Mouse (Mus musculus) hindbrain, embryonic 14.5 days (tissue): Measurements from ENCODE around the gene Snap91. TPM values are rescaled to one million over a fixed set of nuclear protein-coding genes. Genes with fewer than 3 reads are reported as not detected.

Source experiments
- ATAC-seq: fragments of 200-750 bp; cut with Nextera tagmentation; 2 replicates; pipeline ENCODE4 v1.8.0; 2017; ENCODE audit warnings: moderate number of reproducible peaks, mild to moderate bottlenecking, moderate TSS enrichment, moderate library complexity; ENCODE audit not compliant: low FRiP score
- DNase-seq: peaks from one replicate; pipeline ENCODE4 v3.0.0-alpha.2; 2015; ENCODE audit warnings: low spot score
- H3K27ac ChIP-seq: fragments of 300-500 bp; sonication (generic); 2 replicates; pipeline ENCODE4 v1.5.1; 2014; ENCODE audit warnings: mild to moderate bottlenecking, moderate library complexity
- H3K27me3 ChIP-seq: fragments of 300-500 bp; sonication (generic); 2 replicates; pipeline ENCODE4 v1.6.1; 2014; ENCODE audit warnings: mild to moderate bottlenecking, low read length, mixed read lengths; ENCODE audit not compliant: control insufficient read depth, insufficient read depth
- H3K36me3 ChIP-seq: fragments of 300-500 bp; sonication (generic); replicated peaks from 2 replicates; pipeline ENCODE4 v1.6.1; 2014; ENCODE audit not compliant: control insufficient read depth, insufficient read depth
- H3K4me1 ChIP-seq: fragments of 300-500 bp; sonication (generic); replicated peaks from 2 replicates; pipeline ENCODE4 v1.6.1; 2014; ENCODE audit warnings: antibody characterized with exemption, low read length, mixed read lengths; ENCODE audit not compliant: control insufficient read depth, insufficient read depth
- H3K4me2 ChIP-seq: fragments of 300-500 bp; sonication (generic); replicated peaks from 2 replicates; pipeline ENCODE4 v1.6.1; 2014; ENCODE audit warnings: mild to moderate bottlenecking, moderate library complexity
- H3K4me3 ChIP-seq: fragments of 300-500 bp; sonication (generic); replicated peaks from 2 replicates; pipeline ENCODE4 v1.5.1; 2014; ENCODE audit warnings: mild to moderate bottlenecking, low read length
- H3K9ac ChIP-seq: fragments of 300-500 bp; sonication (generic); 2 replicates; pipeline ENCODE4 v1.6.1; 2014
- H3K9me3 ChIP-seq: fragments of 300-500 bp; sonication (generic); 2 replicates; pipeline ENCODE4 v1.6.1; 2016; ENCODE audit warnings: low read length; ENCODE audit not compliant: control insufficient read depth
- WGBS: fragments of 180-500 bp; shearing (Covaris S2); extraction: QIAGEN DNeasy Blood & Tissue Kit; methylation state at CpG from one replicate; pipeline ENCODE4 v1.1.7; 2014; 5-methylcytosine and 5-hydroxymethylcytosine counted together
- polyA plus RNA-seq: library from polyadenylated mRNA; unstranded; fragments of >200 nt; fragmentation: Nextera tagmentation; extraction: Ambion mirVana; gene quantifications from 2 replicates; pipeline ENCODE4 v1.2.1, GENCODE M21; 2014

Gene Snap91
- polyA plus RNA-seq: 92.3 and 105 TPM in 2 replicates

DNA sequence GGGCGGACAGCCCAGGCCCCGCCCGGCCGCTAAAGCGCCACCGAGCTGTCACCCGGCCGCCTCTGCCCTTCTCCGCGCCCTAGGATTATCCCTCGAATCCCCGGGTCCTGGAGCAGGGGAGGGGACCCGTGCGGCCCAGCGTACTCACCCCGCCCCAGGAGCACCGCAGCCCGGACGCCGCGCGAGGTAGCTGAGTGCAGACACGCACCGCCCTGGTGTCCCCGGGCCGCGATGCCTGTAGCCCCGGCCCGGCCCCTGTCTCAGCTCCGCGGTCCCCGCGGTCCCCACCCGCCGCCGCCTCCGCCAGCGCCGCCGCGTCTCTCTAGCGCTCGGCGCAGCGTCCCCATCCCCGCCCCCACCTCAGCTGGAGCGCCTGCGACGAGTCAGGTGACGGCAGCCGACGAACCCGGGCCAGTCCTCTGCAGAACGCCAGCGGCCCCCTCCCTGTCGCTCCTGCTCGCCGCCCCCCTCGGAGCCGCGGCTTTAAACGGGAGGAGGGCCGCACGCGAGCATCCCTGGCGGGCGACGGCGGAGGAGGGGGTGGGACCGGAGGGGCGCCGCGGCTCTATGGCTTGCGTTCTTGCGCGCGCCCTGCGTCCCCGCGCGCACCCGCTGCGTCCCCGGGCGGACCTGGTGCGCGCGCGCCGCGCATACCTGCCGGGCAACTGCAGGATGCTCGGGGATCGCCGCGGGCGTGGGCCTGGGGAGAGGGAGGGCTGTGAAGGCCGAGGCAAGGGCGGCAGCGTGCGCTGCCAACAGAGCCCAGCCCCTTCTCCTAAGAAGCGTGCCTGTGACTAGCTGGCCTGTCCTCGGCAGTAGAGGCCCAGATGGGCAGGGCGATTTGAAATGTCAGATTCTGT lies at the start of gene Snap91:
Gene Snap91 (minus strand): TSS at position 542 of the 860 bp plus-strand sequence.
- ATAC-seq: peak; percentile 97
- under 1% methylated on average over 99 of the region's 104 CpGs for WGBS
- no peaks in the 10 kb centered on the region for H3K9me3 ChIP-seq
- H3K27ac ChIP-seq: peak within 1 kb of the TSS; percentile 96
- peak; percentile 85 for DNase-seq
- H3K36me3 ChIP-seq: no peaks in the 10 kb centered on the region
- no peaks in the 10 kb centered on the region for H3K27me3 ChIP-seq
- H3K9ac ChIP-seq: peak within 1 kb of the TSS; percentile 88
- peak within 1 kb of the TSS; percentile 94 for H3K4me3 ChIP-seq
- H3K4me2 ChIP-seq: peak within 1 kb of the TSS; percentile 71
- peaks cover 24% of the 10 kb centered on the region for H3K4me1 ChIP-seq

GRCm38 (mm10) chr9:86926519-86926918 lies 46.1 kb upstream of the Snap91 start:
- DNase-seq: no peak
- no peaks in the 10 kb centered on the region for H3K9me3 ChIP-seq
- no peak overlapping the region for H3K27ac ChIP-seq
- WGBS: 86% methylated on average over 5 of the region's 5 CpGs
- no peaks in the 10 kb centered on the region for H3K36me3 ChIP-seq
- H3K9ac ChIP-seq: no peak overlapping the region
- H3K27me3 ChIP-seq: no peaks in the 10 kb centered on the region
- no peak overlapping the region for H3K4me3 ChIP-seq
- no peak overlapping the region for H3K4me2 ChIP-seq
- H3K4me1 ChIP-seq: no peaks in the 10 kb centered on the region
- no peak for ATAC-seq

DNA sequence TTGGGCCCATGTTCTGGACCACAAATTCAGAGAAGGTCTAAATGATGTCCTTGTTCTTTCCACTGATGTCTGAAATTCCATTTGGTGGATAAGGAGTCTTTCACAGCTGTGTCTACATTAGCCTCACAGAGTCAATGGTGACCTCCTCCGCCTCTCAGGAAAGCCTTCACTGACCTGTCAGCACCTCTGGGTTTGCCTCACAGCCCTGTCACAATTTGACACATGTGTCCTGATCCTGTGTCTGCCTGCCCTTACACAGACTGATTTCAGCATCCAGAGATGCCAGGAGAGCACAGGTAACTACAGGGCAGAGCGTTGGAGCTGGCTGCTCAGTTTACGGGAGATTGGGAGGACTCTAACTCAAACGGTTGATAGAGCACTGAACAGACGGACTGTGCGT lies 45.2 kb upstream of the Snap91 start:
- no peak for DNase-seq
- Histone ChIP-seq H3K9me3 (no peaks in the 10 kb centered on the region), H3K27me3 (no peaks in the 10 kb centered on the region), H3K4me2 (no peak overlapping the region), H3K9ac (no peak overlapping the region), H3K27ac (no peak overlapping the region), H3K36me3 (no peaks in the 10 kb centered on the region), H3K4me1 (no peaks in the 10 kb centered on the region), H3K4me3 (no peak overlapping the region)
- no peak for ATAC-seq
- WGBS: 85% methylated on average over 6 of the region's 6 CpGs

GRCm38 (mm10) chr9:86922430-86922829 lies 42.0 kb upstream of the Snap91 start:
- H3K27ac ChIP-seq: no peak overlapping the region
- no peak for ATAC-seq
- H3K9me3 ChIP-seq: no peaks in the 10 kb centered on the region
- H3K4me3 ChIP-seq: no peak overlapping the region
- no peak for DNase-seq
- H3K36me3 ChIP-seq: no peaks in the 10 kb centered on the region
- no peak overlapping the region for H3K9ac ChIP-seq
- H3K4me1 ChIP-seq: no peaks in the 10 kb centered on the region
- no peaks in the 10 kb centered on the region for H3K27me3 ChIP-seq
- H3K4me2 ChIP-seq: no peak overlapping the region
- WGBS: 56% methylated on average over 3 of the region's 3 CpGs

GRCm38 (mm10) chr9:86916543-86916942 lies 36.1 kb upstream of the Snap91 start:
- Histone ChIP-seq H3K4me3 (no peak overlapping the region), H3K4me1 (no peaks in the 10 kb centered on the region), H3K36me3 (no peaks in the 10 kb centered on the region), H3K4me2 (no peak overlapping the region), H3K27ac (no peak overlapping the region), H3K9ac (no peak overlapping the region), H3K27me3 (no peaks in the 10 kb centered on the region), H3K9me3 (no peaks in the 10 kb centered on the region)
- no peak for ATAC-seq
- no peak for DNase-seq
- WGBS: 83% methylated on average over 3 of the region's 3 CpGs

GRCm38 (mm10) chr9:86899502-86900199 lies 19.2 kb upstream of the Snap91 start:
- Histone ChIP-seq H3K4me3 (no peak overlapping the region), H3K9me3 (no peaks in the 10 kb centered on the region), H3K36me3 (no peaks in the 10 kb centered on the region), H3K9ac (no peak overlapping the region), H3K4me2 (no peak overlapping the region), H3K27me3 (no peaks in the 10 kb centered on the region), H3K4me1 (no peaks in the 10 kb centered on the region), H3K27ac (no peak overlapping the region)
- ATAC-seq (no peak), DNase-seq (no peak)
- 61% methylated on average over 4 of the region's 4 CpGs for WGBS

- peak overlapping the region; percentile 88 for H3K9ac ChIP-seq
- peaks cover 24% of the 10 kb centered on the region for H3K4me1 ChIP-seq
- no peaks in the 10 kb centered on the region for H3K27me3 ChIP-seq
- peak; percentile 32 for ATAC-seq
- no peaks in the 10 kb centered on the region for H3K36me3 ChIP-seq
- under 1% methylated on average over 75 of the region's 75 CpGs for WGBS
- H3K27ac ChIP-seq: peak overlapping the region; percentile 96
- H3K4me3 ChIP-seq: peak overlapping the region; percentile 94
- H3K4me2 ChIP-seq: peak overlapping the region; percentile 71
- peak; percentile 48 for DNase-seq
- no peaks in the 10 kb centered on the region for H3K9me3 ChIP-seq
Observed at GRCm38 (mm10) chr9:86879216-86880112, 990 bp downstream of the Snap91 start.

GRCm38 (mm10) chr9:86878716-86879115 lies 1.7 kb downstream of the Snap91 start:
- no peaks in the 10 kb centered on the region for H3K9me3 ChIP-seq
- H3K36me3 ChIP-seq: no peaks in the 10 kb centered on the region
- 55% methylated on average over 6 of the region's 6 CpGs for WGBS
- H3K4me2 ChIP-seq: peak overlapping the region; percentile 71
- peak overlapping the region; percentile 96 for H3K27ac ChIP-seq
- H3K4me1 ChIP-seq: peaks cover 24% of the 10 kb centered on the region
- H3K9ac ChIP-seq: peak overlapping the region; percentile 88
- H3K27me3 ChIP-seq: no peaks in the 10 kb centered on the region
- peak overlapping the region; percentile 94 for H3K4me3 ChIP-seq
- DNase-seq: peak; percentile 23
- ATAC-seq: no peak
